Mouse (Mus musculus): ENCODE data around the gene 1700067K01Rik. TPM values are rescaled to one million over a fixed set of nuclear protein-coding genes. Genes with fewer than 3 reads are reported as not detected.

1700067K01Rik gene
- polyA plus RNA-seq, 1 experiment = not detected

GRCm38 (mm10) chr8:83972150-83973120 lies 28.9 kb upstream of the 1700067K01Rik start, which contains the start of gene Prkaca:
TSS of gene Prkaca (plus strand) at chr8:83972993.
- TF ChIP-seq POLR2A (IDR thresholded peaks at IDR 0.05; ENCODE audit: low read depth, low read length) (peak; percentile 56), CTCF (IDR thresholded peaks at IDR 0.05; ENCODE audit: borderline replicate concordance, insufficient read depth, low read length) (no peak)
- Histone ChIP-seq H3K4me3 (ENCODE audit: insufficient read depth, low read length) (peak within 1 kb of the TSS; percentile 79), H3K27ac (ENCODE audit: insufficient read depth, low read length) (no peak within 1 kb of the TSS), H3K4me1 (ENCODE audit: control insufficient read depth, insufficient read depth, low read length) (peaks cover 9% of the 10 kb centered on the region)

GRCm38 (mm10) chr8:83973161-83974031 lies 27.9 kb upstream of the 1700067K01Rik start:
- peaks cover 11% of the 10 kb centered on the region for H3K4me1 ChIP-seq (ENCODE audit: control insufficient read depth, insufficient read depth, low read length)
- H3K4me3 ChIP-seq (ENCODE audit: insufficient read depth, low read length) = peak overlapping the region; percentile 79
- no peak overlapping the region for H3K27ac ChIP-seq (ENCODE audit: insufficient read depth, low read length)
- no peak; the same call in 1 of the 2 replicates for TF ChIP-seq POLR2A (IDR thresholded peaks at IDR 0.05; ENCODE audit: low read depth, low read length)
- no peak for TF ChIP-seq CTCF (IDR thresholded peaks at IDR 0.05; ENCODE audit: borderline replicate concordance, insufficient read depth, low read length)

- Histone ChIP-seq H3K27ac (ENCODE audit: insufficient read depth, low read length) (no peak overlapping the region), H3K4me3 (ENCODE audit: insufficient read depth, low read length) (no peak overlapping the region), H3K4me1 (ENCODE audit: control insufficient read depth, insufficient read depth, low read length) (peaks cover 11% of the 10 kb centered on the region)
- no peak for TF ChIP-seq POLR2A (IDR thresholded peaks at IDR 0.05; ENCODE audit: low read depth, low read length)
- no peak for TF ChIP-seq CTCF (IDR thresholded peaks at IDR 0.05; ENCODE audit: borderline replicate concordance, insufficient read depth, low read length)
These were observed 26.8 kb upstream of the 1700067K01Rik start for GRCm38 (mm10) chr8:83974521-83974920.

- peaks cover 11% of the 10 kb centered on the region for H3K4me1 ChIP-seq (ENCODE audit: control insufficient read depth, insufficient read depth, low read length)
- no peak overlapping the region for H3K4me3 ChIP-seq (ENCODE audit: insufficient read depth, low read length)
- no peak for TF ChIP-seq POLR2A (IDR thresholded peaks at IDR 0.05; ENCODE audit: low read depth, low read length)
- peak; percentile 51; the same call in 1 of the 2 replicates for TF ChIP-seq CTCF (IDR thresholded peaks at IDR 0.05; ENCODE audit: borderline replicate concordance, insufficient read depth, low read length)
- no peak overlapping the region for H3K27ac ChIP-seq (ENCODE audit: insufficient read depth, low read length)
These were observed 25.1 kb upstream of the 1700067K01Rik start for GRCm38 (mm10) chr8:83976101-83976630.

- H3K27ac ChIP-seq (ENCODE audit: insufficient read depth, low read length) = no peak overlapping the region
- peaks cover 8% of the 10 kb centered on the region for H3K4me1 ChIP-seq (ENCODE audit: control insufficient read depth, insufficient read depth, low read length)
- H3K4me3 ChIP-seq (ENCODE audit: insufficient read depth, low read length) = no peak overlapping the region
- TF ChIP-seq CTCF (IDR thresholded peaks at IDR 0.05; ENCODE audit: borderline replicate concordance, insufficient read depth, low read length) = no peak
- TF ChIP-seq POLR2A (IDR thresholded peaks at IDR 0.05; ENCODE audit: low read depth, low read length) = no peak
These were observed 24.4 kb upstream of the 1700067K01Rik start for GRCm38 (mm10) chr8:83976779-83977350.

GRCm38 (mm10) chr8:83977646-83978045 lies 23.7 kb upstream of the 1700067K01Rik start:
- H3K4me3 ChIP-seq (ENCODE audit: insufficient read depth, low read length) = no peak overlapping the region
- H3K27ac ChIP-seq (ENCODE audit: insufficient read depth, low read length) = no peak overlapping the region
- TF ChIP-seq CTCF (IDR thresholded peaks at IDR 0.05; ENCODE audit: borderline replicate concordance, insufficient read depth, low read length) (no peak), POLR2A (IDR thresholded peaks at IDR 0.05; ENCODE audit: low read depth, low read length) (no peak)
- H3K4me1 ChIP-seq (ENCODE audit: control insufficient read depth, insufficient read depth, low read length) = peaks cover 6% of the 10 kb centered on the region

- TF ChIP-seq CTCF (IDR thresholded peaks at IDR 0.05; ENCODE audit: borderline replicate concordance, insufficient read depth, low read length) (no peak), POLR2A (IDR thresholded peaks at IDR 0.05; ENCODE audit: low read depth, low read length) (no peak)
- Histone ChIP-seq H3K4me3 (ENCODE audit: insufficient read depth, low read length) (no peak overlapping the region), H3K27ac (ENCODE audit: insufficient read depth, low read length) (no peak overlapping the region), H3K4me1 (ENCODE audit: control insufficient read depth, insufficient read depth, low read length) (peaks cover 6% of the 10 kb centered on the region)
These were observed 23.1 kb upstream of the 1700067K01Rik start for GRCm38 (mm10) chr8:83978200-83978599.

- Histone ChIP-seq H3K27ac (ENCODE audit: insufficient read depth, low read length) (no peak overlapping the region), H3K4me3 (ENCODE audit: insufficient read depth, low read length) (no peak overlapping the region), H3K4me1 (ENCODE audit: control insufficient read depth, insufficient read depth, low read length) (peaks cover 6% of the 10 kb centered on the region)
- no peak for TF ChIP-seq POLR2A (IDR thresholded peaks at IDR 0.05; ENCODE audit: low read depth, low read length)
- TF ChIP-seq CTCF (IDR thresholded peaks at IDR 0.05; ENCODE audit: borderline replicate concordance, insufficient read depth, low read length) = no peak
These were observed 21.1 kb upstream of the 1700067K01Rik start for GRCm38 (mm10) chr8:83980250-83980649.

GRCm38 (mm10) chr8:83980845-83981244 lies 20.5 kb upstream of the 1700067K01Rik start:
- Histone ChIP-seq H3K4me3 (ENCODE audit: insufficient read depth, low read length) (no peak overlapping the region), H3K27ac (ENCODE audit: insufficient read depth, low read length) (no peak overlapping the region), H3K4me1 (ENCODE audit: control insufficient read depth, insufficient read depth, low read length) (peaks cover 6% of the 10 kb centered on the region)
- no peak for TF ChIP-seq CTCF (IDR thresholded peaks at IDR 0.05; ENCODE audit: borderline replicate concordance, insufficient read depth, low read length)
- TF ChIP-seq POLR2A (IDR thresholded peaks at IDR 0.05; ENCODE audit: low read depth, low read length) = no peak
